Mouse (Mus musculus) forebrain, embryonic 13.5 days (tissue): ENCODE measurements around the gene Lpar2. TPM values are rescaled to one million over a fixed set of nuclear protein-coding genes. Genes with fewer than 3 reads are reported as not detected.
A peak's percentile ranks its signal among the peaks of the same experiment; 100 is the strongest.

Experiments used
- ATAC-seq: fragments of 200-750 bp; cut with Nextera tagmentation; 2 replicates; pipeline ENCODE4 v1.8.0; 2017
- H3K27ac ChIP-seq: fragments of 300-500 bp; sonication (generic); 2 replicates; pipeline ENCODE4 v1.5.1; 2015; ENCODE audit warnings: inconsistent platforms, mild to moderate bottlenecking, moderate library complexity
- H3K27me3 ChIP-seq: fragments of 300-500 bp; sonication (generic); 2 replicates; pipeline ENCODE4 v1.6.1; 2015; ENCODE audit warnings: mild to moderate bottlenecking, inconsistent platforms
- H3K36me3 ChIP-seq: fragments of 300-500 bp; sonication (generic); 2 replicates; pipeline ENCODE4 v1.6.1; 2015; ENCODE audit warnings: mild to moderate bottlenecking, inconsistent platforms; ENCODE audit not compliant: poor library complexity, severe bottlenecking
- H3K4me1 ChIP-seq: fragments of 300-500 bp; sonication (generic); 2 replicates; pipeline ENCODE4 v1.6.1; 2015; ENCODE audit warnings: inconsistent platforms
- H3K4me2 ChIP-seq: fragments of 300-500 bp; sonication (generic); 2 replicates; pipeline ENCODE4 v1.6.1; 2015; ENCODE audit warnings: inconsistent platforms, mild to moderate bottlenecking, moderate library complexity
- H3K4me3 ChIP-seq: fragments of 300-500 bp; sonication (generic); 2 replicates; pipeline ENCODE4 v1.5.1; 2015; ENCODE audit warnings: mild to moderate bottlenecking, inconsistent platforms
- H3K9ac ChIP-seq: fragments of 300-500 bp; sonication (generic); 2 replicates; pipeline ENCODE4 v1.6.1; 2015; ENCODE audit warnings: mild to moderate bottlenecking, inconsistent platforms
- H3K9me3 ChIP-seq: fragments of 300-500 bp; sonication (generic); replicated peaks from 2 replicates; pipeline ENCODE4 v1.6.1; 2016; ENCODE audit warnings: inconsistent platforms
- WGBS: fragments of 180-500 bp; shearing (Covaris S2); methylation state at CpG from one replicate; pipeline ENCODE4 v1.1.7; 2015; 5-methylcytosine and 5-hydroxymethylcytosine counted together
- polyA plus RNA-seq: library from polyadenylated mRNA; unstranded; fragments of >200 nt; fragmentation: Nextera tagmentation; extraction: Ambion mirVana; gene quantifications from 2 replicates; pipeline ENCODE4 v1.2.1, GENCODE M21; 2015

The Lpar2 gene
- polyA plus RNA-seq, 1 experiment from 2014 or later: 0.88 TPM

DNA sequence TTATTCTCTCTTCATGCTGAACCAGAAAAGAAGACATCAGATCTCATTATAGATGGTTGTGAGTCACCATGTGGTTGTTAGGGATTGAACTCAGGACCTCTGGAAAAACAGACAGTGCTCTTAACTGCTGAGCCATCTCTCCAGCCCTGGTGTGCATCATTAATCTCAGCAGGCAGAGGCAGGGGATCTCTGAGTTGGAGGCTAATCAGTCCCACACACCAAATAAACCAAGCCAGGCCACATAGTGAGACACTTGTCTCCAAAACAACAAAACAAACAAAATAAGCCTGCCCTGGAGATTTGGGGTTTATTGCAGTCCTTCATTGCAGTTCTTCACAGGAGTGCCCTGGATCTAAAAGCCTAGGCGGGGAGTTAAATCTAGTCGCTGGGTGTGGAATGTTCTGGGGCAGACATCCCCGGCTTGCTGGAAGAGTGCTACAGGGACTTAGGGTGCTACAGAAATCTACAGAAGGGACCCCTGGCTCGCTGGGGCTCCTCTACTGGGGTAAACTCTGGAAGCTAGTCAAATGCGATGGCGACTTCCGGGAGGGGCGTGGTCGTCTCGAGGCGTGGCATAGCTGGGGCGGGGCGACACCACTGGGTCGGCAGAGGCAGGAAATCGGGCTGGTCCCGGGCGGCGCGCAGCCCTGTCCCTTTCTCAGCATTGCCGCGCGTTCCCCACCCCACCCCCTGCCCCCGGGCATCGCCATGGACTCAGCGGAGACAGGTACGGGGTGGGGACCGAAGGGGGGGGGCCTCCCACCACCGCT is 13.9 kb upstream of the Lpar2 start, which contains the start of gene Gmip:
Gmip (plus strand) TSS at position 586 of the 770 bp plus-strand sequence.
- Histone ChIP-seq H3K36me3 (peaks cover 74% of the 10 kb centered on the region), H3K27ac (peak within 1 kb of the TSS; percentile 63), H3K4me1 (peaks cover 16% of the 10 kb centered on the region; the same call in 1 of the 2 replicates), H3K9me3 (no peaks in the 10 kb centered on the region), H3K27me3 (no peaks in the 10 kb centered on the region), H3K4me2 (peak within 1 kb of the TSS; percentile 86), H3K4me3 (peak within 1 kb of the TSS; percentile 59), H3K9ac (peak within 1 kb of the TSS; percentile 78)
- peak; percentile 82 for ATAC-seq
- WGBS: 13% methylated on average over 15 of the region's 28 CpGs

DNA sequence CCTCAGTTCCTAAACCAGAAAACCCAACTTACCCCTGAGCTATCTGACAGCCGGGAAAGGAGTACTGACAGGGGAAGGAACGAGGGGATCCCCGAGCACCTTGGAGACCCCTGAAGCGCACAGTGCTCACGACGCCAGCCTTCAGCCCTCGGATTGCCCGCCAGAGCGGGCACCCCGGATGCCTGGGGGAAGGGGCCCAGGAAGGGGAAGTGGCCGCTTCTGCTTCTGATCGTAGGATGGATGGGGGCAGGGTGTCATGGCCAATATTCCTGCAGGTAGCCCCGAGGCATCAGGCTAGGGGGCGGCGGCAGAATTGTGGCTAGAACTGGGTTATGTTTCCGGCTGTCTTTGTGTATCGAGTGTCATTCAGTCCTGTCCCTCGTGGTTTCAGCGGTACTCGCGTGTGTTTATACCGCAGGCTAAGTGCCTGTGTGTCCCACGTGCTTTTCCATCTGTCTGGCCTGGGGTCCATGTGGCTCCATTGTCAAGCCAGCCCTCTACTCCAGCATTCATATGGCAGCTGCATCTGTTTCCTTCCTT is 13.3 kb upstream of the Lpar2 start:
- peak overlapping the region; percentile 59 for H3K4me3 ChIP-seq
- H3K36me3 ChIP-seq: peaks cover 74% of the 10 kb centered on the region
- H3K9ac ChIP-seq: peak overlapping the region; percentile 78
- H3K27ac ChIP-seq: peak overlapping the region; percentile 63
- H3K27me3 ChIP-seq: no peaks in the 10 kb centered on the region
- H3K9me3 ChIP-seq: no peaks in the 10 kb centered on the region
- H3K4me1 ChIP-seq: peaks cover 16% of the 10 kb centered on the region; the same call in 1 of the 2 replicates
- 3% methylated on average over 23 of the region's 23 CpGs for WGBS
- peak; percentile 73 for ATAC-seq
- peak overlapping the region; percentile 86 for H3K4me2 ChIP-seq

DNA sequence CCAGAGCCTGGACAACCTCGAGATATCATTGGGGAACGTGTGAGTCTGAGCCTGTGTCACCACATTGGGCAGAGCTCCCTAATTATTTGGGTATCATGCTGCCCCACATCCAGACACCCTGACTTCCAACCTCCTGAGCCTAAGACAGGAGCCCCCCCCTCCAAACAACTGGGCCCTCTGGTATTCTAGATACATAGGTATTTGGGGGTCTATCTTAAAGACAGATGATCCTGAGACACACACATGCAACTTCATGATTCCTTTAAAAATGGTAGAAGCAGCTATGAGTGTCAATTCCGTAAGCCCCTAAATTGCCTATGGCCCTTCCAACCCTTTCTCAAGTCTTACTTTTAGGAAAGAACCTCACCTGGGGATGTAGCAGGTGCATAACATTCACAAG is 12.4 kb upstream of the Lpar2 start:
- Histone ChIP-seq H3K27ac (no peak overlapping the region), H3K9ac (peak overlapping the region; percentile 6; the same call in 1 of the 2 replicates), H3K4me3 (0 out of 2 replicates have a peak overlapping the region, but pooled peaks have one; percentile 3), H3K36me3 (peaks cover 75% of the 10 kb centered on the region), H3K9me3 (no peaks in the 10 kb centered on the region), H3K4me1 (peaks cover 16% of the 10 kb centered on the region; the same call in 1 of the 2 replicates), H3K4me2 (peak overlapping the region; percentile 86), H3K27me3 (no peaks in the 10 kb centered on the region)
- WGBS: 65% methylated on average over 3 of the region's 3 CpGs
- ATAC-seq: no peak

DNA sequence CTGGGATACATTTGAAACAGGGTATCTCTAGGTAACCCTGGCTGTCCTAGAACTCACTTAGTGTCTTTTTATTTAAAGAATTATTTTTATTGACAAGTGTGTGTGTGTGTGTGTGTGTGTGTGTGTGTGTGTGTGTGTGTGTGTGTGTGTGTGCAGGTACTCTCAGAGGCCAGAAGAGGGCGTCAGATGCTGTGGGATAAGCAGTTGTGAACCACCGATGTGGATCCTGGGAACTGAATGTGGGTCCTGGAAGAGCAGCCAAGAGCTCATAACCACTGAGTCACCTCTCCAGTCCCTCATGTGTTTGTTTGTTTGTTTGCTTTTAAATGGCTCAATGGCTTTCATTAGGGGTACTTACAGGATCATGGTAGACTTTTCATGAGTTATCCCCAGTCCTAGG is 7.3 kb upstream of the Lpar2 start:
- H3K27ac ChIP-seq: no peak overlapping the region
- 100% methylated on average over 1 of the region's 2 CpGs for WGBS
- no peaks in the 10 kb centered on the region for H3K27me3 ChIP-seq
- H3K4me3 ChIP-seq: no peak overlapping the region
- peaks cover 1% of the 10 kb centered on the region; the same call in 1 of the 2 replicates for H3K4me1 ChIP-seq
- H3K9ac ChIP-seq: no peak overlapping the region
- H3K9me3 ChIP-seq: no peaks in the 10 kb centered on the region
- peaks cover 78% of the 10 kb centered on the region for H3K36me3 ChIP-seq
- no peak for ATAC-seq
- H3K4me2 ChIP-seq: no peak overlapping the region

DNA sequence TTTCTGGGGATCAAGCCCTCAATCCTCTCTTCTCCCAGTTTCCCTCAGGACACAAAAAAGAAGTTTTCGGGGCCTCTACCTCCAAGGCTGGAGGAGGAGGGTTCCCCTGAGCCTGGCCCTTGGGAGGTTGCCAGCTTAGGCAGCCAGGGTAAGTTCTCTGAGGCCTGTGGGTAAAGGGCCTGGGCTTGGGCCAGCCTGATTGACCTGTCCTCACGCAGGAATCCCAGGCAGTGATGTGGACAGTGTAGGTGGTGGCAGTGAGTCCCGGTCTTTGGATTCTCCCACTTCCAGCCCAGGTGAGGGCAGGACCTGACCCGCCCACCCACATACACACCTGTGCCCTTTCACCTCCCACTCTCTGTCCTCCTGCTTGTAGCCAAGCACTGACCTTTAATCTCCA is 6.8 kb upstream of the Lpar2 start:
- no peak overlapping the region for H3K4me2 ChIP-seq
- no peak overlapping the region for H3K27ac ChIP-seq
- peaks cover 79% of the 10 kb centered on the region for H3K36me3 ChIP-seq
- H3K9me3 ChIP-seq: no peaks in the 10 kb centered on the region
- no peak for ATAC-seq
- H3K9ac ChIP-seq: no peak overlapping the region
- no peaks in the 10 kb centered on the region for H3K27me3 ChIP-seq
- no peak overlapping the region for H3K4me3 ChIP-seq
- no peaks in the 10 kb centered on the region; the same call in 1 of the 2 replicates for H3K4me1 ChIP-seq
- 95% methylated on average over 4 of the region's 4 CpGs for WGBS

DNA sequence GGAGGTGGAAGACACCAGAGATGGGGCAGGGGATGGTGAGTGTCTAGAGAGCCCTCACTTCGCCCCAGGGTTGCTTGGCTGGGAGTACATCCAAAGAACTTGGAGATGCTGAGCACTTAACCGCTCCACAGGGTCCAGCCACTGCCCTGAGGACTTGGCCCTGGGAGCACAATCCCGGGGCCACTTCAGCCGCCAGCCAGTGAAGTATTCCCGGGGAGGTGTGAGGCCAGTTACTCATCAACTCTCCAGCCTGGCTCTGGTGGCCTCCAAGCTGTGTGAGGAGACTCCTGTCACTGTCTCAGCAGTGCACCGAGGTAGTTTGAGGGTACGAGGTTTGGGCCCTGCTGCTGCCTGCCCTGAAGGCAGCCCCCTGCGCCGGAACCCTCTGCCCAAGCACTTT is 1.8 kb upstream of the Lpar2 start:
- H3K27ac ChIP-seq: no peak overlapping the region
- peaks cover 31% of the 10 kb centered on the region for H3K4me1 ChIP-seq
- peaks cover 53% of the 10 kb centered on the region for H3K36me3 ChIP-seq
- H3K9ac ChIP-seq: no peak overlapping the region
- no peak overlapping the region for H3K4me2 ChIP-seq
- 0 out of 2 replicates have a peak, but pooled peaks cover 3% of the 10 kb centered on the region for H3K27me3 ChIP-seq
- no peak for ATAC-seq
- H3K4me3 ChIP-seq: no peak overlapping the region
- no peaks in the 10 kb centered on the region for H3K9me3 ChIP-seq
- WGBS: 91% methylated on average over 9 of the region's 9 CpGs

DNA sequence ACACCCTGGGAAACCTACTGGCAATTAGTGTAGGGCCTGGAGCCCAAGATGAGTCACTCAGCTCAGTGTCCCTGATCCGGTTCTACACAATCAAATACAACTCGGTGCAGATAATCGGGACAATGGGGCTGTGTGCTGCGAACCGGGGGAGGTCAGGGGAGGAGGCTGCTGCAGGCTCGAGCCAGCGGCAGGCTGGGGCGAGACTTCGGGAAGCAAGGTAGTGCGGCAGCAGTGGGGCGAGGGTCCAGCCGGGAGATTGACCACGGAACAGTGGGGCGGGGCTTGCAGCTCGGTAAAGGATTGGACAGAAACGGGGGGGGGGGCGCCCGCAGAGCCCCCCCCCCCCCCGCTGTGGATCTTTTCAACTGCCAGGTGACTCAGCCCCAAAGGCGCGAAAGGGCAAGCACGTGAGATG is 251 bp upstream of the Lpar2 start:
- Histone ChIP-seq H3K4me2 (peak overlapping the region; percentile 81), H3K36me3 (peaks cover 49% of the 10 kb centered on the region), H3K27me3 (0 out of 2 replicates have a peak, but pooled peaks cover 3% of the 10 kb centered on the region), H3K4me3 (peak overlapping the region; percentile 62), H3K4me1 (peaks cover 33% of the 10 kb centered on the region), H3K9ac (peak overlapping the region; percentile 80), H3K27ac (peak overlapping the region; percentile 61; the same call in 1 of the 2 replicates), H3K9me3 (no peaks in the 10 kb centered on the region)
- WGBS: 0% methylated on average over 16 of the region's 22 CpGs
- ATAC-seq: peak; percentile 59

DNA sequence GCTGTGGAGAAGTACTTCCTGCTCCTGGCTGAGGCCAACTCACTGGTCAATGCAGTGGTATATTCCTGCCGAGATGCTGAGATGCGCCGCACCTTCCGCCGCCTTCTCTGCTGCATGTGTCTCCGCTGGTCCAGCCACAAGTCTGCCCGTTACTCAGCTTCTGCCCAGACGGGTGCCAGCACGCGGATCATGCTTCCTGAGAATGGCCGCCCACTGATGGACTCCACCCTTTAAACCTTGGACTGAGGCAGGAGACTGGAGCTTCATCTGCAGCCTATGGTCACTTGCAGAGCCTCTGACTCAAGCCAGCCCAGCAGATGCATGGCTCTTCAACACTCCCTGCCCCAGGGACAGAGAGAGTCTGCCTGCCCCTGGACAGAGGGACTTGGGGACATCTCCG is 4.1 kb downstream of the Lpar2 start:
- H3K36me3 ChIP-seq: peaks cover 48% of the 10 kb centered on the region
- no peak overlapping the region for H3K27ac ChIP-seq
- 93% methylated on average over 12 of the region's 12 CpGs for WGBS
- H3K4me1 ChIP-seq: peaks cover 33% of the 10 kb centered on the region
- H3K4me3 ChIP-seq: no peak overlapping the region
- no peaks in the 10 kb centered on the region for H3K9me3 ChIP-seq
- no peak for ATAC-seq
- H3K9ac ChIP-seq: no peak overlapping the region
- H3K4me2 ChIP-seq: no peak overlapping the region
- no peaks in the 10 kb centered on the region for H3K27me3 ChIP-seq

DNA sequence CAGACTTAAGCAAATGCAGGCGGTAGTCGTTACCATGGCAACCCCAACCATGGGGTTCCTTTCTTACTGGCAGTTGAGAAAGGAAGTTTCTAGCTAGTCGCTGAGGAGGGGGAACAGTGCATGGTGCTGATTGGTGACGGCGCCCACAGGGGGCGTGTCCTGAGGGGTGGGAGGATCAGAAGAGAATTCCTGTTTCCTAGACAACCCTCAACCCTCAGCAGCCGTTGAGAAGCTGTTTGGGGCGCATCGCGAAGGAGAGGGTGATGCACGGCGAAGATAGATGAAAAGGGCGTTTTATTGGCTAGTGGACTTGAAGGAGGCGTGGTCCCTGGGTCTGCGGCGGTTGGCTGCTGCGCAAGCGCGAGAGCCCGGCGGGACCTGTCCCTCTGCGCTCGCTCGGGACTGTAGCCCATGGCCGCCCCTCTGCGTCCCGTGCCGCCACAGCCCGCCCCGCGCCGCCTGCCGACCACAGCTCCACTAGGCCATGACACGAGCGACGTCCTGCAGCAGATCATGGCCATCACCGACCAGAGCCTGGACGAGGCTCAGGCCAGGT is 10.1 kb downstream of the Lpar2 start, which contains the start of gene Pbx4:
Pbx4 (plus strand) TSS at position 194 of the 556 bp plus-strand sequence.
- Histone ChIP-seq H3K36me3 (peaks cover 24% of the 10 kb centered on the region), H3K9ac (peak within 1 kb of the TSS; percentile 76), H3K4me3 (peak within 1 kb of the TSS; percentile 66), H3K4me1 (peaks cover 25% of the 10 kb centered on the region), H3K27me3 (no peaks in the 10 kb centered on the region), H3K4me2 (peak within 1 kb of the TSS; percentile 82), H3K9me3 (no peaks in the 10 kb centered on the region), H3K27ac (peak within 1 kb of the TSS; percentile 85)
- ATAC-seq: peak; percentile 99
- under 1% methylated on average over 34 of the region's 38 CpGs for WGBS

DNA sequence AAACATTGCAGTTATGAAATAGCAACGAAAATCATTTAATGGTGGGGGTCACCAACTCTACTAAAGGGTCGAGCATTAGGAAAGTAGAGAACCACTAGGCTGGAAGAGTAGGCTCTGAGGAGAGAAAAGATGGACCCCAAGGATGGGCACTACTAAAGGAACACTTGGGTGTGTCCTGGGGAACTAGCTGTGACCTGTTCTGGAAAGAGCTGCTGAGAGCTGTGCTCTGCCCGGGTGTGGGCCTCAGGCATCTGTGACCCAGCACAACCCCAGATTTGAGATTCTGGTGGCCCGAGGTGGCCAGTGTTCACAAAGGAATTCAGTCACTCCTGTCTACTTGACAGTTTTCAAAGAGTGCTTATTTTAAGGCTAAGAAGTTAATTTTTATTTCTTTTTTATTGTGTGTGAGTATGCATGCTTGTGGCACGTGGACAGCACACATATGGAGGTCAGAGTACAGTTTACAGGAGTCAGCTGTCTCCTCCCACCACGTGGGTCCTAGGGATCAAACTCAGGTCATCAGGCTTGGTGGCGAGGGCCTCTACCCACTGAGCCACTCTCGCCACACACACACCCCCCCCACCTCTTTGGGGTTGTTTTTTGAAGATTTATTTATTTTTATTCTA is 14.9 kb downstream of the Lpar2 start:
- no peak for ATAC-seq
- 84% methylated on average over 8 of the region's 8 CpGs for WGBS

DNA sequence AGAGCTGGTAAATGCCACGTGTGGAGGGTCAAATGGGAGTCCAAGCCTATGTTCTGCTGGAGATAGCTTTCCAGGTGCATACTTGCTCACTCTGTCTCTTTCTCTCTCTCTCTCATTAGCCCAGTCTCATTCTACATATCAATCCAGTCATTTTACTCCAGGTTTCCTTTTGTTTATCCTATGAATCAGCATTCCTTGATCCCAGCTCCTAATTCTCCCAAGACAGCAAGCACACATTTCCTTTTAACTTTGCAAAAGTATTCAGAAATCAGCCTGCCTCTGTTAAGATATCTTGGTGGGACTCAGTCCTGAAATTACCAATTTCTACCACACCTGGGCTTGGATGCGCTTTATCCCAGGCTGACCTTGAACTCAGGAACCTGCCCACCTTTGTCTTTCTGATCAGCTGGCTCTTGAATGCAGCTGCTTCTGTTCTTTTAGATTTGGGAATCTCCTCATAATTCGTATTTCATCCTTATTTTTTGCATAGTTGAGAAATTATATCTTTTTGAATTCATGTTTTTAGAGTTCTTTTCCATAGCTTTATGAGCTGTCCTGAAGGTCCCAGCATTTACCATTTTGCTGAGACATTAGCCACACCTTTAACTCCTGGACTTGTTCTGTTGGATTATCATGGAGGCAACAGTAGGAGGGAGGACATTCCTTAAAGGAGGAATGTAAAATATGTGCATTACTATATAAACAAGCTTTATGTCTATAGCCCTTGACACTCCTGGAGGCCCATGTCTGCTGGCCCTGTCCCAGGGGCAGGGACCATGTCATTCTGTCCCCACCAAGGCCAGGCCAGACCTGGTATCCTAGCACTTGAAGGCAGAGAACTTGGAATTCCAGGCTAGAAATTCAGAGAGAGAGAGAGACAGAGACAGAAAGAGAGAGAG is 25.2 kb downstream of the Lpar2 start:
- no peak for ATAC-seq
- H3K4me2 ChIP-seq: no peak overlapping the region
- no peaks in the 10 kb centered on the region for H3K27me3 ChIP-seq
- H3K36me3 ChIP-seq: peaks cover 19% of the 10 kb centered on the region
- H3K4me1 ChIP-seq: no peaks in the 10 kb centered on the region
- no peak overlapping the region for H3K9ac ChIP-seq
- no peak overlapping the region for H3K27ac ChIP-seq
- H3K4me3 ChIP-seq: no peak overlapping the region
- 80% methylated on average over 3 of the region's 3 CpGs for WGBS
- H3K9me3 ChIP-seq: no peaks in the 10 kb centered on the region

More for the DNA sequence above, 14.9 kb downstream of the Lpar2 start:
- Histone ChIP-seq H3K27ac (no peak overlapping the region), H3K9me3 (no peaks in the 10 kb centered on the region), H3K27me3 (no peaks in the 10 kb centered on the region), H3K9ac (no peak overlapping the region), H3K4me3 (no peak overlapping the region), H3K4me1 (peaks cover 18% of the 10 kb centered on the region), H3K36me3 (peaks cover 23% of the 10 kb centered on the region; the same call in 1 of the 2 replicates), H3K4me2 (no peak overlapping the region)
